Mouse (Mus musculus): ENCODE measurements around the gene Zfp316.

DNA sequence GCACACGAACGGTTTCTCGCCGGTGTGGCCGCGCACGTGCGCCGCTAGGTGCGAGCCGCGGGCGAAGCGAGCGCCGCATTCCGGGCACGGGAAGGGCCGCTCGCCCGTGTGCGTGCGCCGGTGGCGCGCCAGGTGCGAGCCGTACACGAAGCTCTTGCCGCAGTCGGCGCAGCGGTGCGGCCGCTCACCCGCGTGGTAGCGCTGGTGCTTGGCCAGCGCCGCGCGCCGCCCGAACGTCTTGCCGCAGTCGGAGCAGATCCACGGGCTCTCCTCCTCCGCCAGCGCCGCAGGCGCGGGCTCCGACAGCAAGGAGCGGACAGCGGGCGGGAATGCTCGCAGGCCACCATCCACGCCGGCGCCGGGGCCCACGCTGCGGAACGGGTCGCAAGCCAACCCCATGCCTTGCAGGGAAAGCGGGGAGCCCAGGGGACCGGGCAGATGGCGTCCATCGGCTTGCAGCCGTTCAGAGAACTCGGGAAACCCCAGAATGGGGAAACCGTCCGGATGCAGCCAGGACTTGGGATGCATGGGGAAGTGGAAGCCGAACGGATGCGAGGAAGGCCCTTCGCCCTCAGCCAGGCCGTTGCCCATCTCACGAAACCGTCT lies 15.8 kb downstream of the Zfp316 start:
- TF ChIP-seq CTCF (IDR thresholded peaks at IDR 0.05; ENCODE audit: control insufficient read depth, insufficient read depth, low read length): no peak
- TF ChIP-seq POLR2A (IDR thresholded peaks at IDR 0.05; ENCODE audit: borderline replicate concordance, control insufficient read depth, low read depth, low read length): no peak

Measured in bone marrow, adult 2 months (tissue).